Mouse (Mus musculus) cerebellum, postnatal 36 days (tissue): ENCODE results near the gene Gpx4.

ENCODE experiments used
- DNase-seq, 2 experiments: peaks; one replicate each; pipeline ENCODE4 v3.0.0; 2021 to 2022; ENCODE audit warnings: mixed read lengths in 2 of 2

The Gpx4 gene

DNA sequence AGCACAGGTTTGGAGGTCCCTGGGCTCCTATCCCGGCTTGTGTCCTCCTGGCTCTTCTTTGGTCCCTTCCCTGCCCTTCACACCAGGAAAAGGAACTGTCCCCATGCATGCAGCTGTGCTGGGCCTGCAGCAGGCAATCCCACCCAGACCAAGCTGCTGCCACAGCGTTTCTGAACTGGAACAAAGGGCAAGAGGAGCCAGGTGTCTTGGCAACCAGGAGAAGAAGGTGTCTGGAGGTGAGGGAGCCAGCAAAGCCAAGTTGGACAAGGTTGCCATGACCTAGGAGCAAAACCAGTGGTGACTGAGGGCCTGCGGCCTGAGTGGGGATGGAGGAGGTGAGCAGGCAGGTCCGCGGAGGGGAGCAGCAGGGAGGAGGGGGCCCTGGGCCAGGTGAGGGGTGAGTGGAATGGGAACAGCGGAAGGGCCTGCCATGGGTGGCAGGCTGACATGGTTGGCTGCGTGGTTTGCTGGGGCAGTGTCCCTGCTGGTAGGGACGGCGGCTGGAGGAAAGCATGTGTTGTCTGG, at the start of gene Gpx4:
Gpx4 (plus strand) TSS at position 126 of the 525 bp plus-strand sequence.
- no peak for DNase-seq

DNA sequence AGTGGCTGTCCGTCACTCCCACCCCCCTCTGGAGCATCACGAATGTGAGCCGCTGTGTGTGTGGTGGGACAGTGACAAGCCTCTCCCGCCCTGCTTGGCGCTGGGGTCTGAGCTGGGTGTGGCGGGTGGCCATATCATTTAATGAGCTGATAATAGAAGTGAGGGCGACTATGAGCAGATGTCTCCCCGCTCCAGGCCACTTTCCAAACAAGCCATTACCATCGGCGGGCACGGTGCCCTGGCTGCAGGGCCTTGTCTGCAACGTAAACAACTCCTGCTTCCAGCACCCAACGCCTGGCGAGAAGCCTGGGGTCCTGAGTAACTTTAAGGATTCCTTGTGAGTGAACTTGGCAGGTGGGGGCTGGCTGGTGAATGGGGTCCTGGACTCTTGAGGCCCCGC, 49.1 kb upstream of the Gpx4 start:
- DNase-seq: peak; percentile 62 to 70

DNA sequence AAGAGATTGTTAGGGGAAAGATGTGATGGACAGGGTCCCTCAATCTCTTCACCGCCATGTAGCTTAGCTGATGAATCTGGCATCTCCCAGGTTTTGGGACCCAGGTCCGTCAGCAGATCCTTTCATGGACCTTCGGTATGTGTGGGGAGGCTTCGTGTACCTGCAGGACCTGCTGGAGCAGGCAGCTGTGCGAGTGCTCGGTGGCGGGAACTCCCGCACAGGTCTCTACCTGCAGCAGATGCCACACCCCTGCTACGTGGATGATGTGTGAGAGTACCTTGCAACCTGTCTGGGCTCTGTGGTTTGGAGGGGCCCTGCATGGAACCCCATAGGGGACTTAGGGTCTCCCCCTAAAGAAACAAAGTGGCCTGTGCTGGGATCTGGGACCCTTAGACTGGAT, 45.0 kb upstream of the Gpx4 start:
- DNase-seq: no peak

DNA sequence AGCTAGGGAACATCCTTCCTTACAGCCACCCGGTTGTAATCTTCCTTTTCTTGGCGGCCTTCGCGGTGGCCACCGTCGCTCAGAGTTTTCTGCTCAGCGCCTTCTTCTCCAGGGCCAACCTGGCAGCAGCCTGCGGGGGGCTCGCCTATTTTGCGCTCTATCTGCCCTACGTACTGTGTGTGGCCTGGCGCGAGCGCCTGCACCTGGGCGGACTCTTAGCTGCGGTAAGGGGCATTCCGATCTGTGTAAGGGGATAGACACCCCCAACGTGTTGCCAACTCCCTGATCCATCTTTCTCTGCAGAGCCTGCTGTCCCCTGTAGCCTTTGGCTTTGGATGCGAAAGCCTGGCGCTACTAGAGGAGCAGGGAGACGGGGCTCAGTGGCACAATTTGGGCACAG, 44.1 kb upstream of the Gpx4 start:
- DNase-seq: peak in 1 of 2 experiments; percentile 11

DNA sequence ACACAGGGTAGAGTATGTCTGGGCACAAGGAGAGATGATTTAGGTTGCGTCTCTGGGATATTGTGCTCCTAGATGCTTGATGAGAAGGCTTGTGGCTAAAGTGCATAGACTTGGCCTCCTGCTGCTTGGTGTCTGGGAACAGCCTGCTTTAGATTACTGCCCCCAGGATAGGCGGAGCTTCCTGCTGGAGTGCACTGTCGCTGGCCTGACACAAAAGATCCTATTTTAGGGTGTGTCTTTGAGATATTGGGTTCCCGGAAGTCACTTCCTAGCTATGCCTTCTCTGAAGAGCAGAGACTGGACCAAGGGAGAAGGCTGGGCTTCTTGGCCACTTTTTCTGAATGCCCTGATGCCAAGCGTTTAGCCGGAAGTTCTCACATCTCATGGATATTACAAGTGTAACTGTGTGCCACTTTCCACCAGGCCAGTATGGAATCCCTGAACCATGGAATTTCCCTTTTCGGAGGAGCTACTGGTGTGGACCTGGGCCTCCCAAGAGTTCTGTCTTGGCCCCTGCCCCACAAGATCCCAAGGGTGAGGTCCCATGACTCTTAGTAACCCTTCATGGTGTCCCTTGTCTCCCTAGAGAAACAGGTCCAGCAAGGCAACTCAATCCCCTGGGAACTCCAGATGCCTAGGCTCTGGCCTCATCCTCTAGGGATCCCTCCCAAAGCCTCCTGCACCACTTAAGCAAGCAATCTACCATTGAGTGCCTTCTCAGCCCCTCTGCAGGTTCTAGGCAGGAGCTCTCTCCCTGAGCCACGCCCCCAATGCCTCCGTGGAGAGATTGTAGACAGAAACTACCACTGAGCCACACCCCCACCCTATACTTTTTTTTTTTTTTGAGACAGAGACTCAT, 43.4 kb upstream of the Gpx4 start:
- DNase-seq: no peak

DNA sequence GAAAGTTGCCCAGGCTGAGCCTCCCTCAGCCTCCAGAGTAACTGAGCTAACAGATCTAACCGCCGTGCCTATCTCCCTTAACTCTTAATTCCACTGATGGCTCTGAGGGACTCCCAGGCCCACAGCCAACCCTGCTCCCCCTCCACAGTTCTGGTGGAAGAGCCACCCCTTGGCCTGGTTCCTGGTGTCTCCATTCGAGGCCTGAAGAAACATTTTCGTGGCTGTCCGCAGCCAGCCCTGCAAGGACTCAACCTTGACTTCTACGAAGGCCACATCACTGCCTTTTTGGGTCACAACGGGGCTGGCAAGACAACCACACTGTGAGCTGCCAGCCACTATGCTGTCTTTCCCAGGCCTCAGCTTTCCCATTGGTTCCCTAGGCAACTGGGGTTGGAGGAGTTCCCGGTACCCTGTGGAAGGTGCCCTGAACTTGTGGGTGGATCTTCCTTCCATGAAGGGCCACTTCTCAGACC, 42.7 kb upstream of the Gpx4 start:
- no peak for DNase-seq

DNA sequence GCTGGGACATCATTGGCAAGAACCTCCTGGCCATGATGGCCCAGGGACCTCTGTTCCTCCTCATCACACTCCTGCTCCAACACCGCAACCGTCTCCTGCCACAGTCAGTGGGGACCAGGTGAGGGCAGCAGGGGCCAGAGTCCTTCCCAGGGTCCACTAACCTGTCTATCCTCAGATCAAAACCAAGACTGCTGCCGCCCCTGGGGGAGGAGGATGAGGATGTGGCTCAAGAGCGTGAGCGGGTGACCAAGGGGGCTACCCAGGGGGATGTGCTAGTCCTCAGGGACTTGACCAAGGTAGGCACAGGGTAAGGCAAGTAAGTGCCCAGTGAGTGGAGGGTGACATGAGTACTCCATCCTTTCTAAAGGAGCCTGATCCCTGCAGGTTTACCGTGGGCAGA, 35.2 kb upstream of the Gpx4 start:
- peak in 1 of 2 experiments; percentile 5 for DNase-seq

DNA sequence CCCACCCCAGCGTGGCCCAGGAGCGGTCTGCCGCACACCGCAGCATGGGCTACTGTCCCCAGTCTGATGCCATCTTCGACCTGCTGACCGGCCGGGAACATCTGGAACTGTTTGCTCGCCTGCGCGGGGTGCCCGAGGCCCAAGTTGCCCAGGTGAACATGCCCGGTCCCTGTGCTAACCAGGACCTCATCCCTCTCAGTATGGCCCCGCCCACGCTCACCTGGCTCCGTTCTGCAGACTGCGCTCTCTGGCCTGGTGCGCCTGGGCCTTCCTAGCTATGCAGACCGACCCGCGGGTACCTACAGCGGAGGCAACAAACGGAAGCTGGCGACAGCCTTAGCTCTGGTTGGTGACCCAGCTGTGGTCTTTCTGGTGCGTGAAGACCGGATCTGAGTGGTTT, 33.4 kb upstream of the Gpx4 start:
- peak in 1 of 2 experiments; percentile 6 for DNase-seq

DNA sequence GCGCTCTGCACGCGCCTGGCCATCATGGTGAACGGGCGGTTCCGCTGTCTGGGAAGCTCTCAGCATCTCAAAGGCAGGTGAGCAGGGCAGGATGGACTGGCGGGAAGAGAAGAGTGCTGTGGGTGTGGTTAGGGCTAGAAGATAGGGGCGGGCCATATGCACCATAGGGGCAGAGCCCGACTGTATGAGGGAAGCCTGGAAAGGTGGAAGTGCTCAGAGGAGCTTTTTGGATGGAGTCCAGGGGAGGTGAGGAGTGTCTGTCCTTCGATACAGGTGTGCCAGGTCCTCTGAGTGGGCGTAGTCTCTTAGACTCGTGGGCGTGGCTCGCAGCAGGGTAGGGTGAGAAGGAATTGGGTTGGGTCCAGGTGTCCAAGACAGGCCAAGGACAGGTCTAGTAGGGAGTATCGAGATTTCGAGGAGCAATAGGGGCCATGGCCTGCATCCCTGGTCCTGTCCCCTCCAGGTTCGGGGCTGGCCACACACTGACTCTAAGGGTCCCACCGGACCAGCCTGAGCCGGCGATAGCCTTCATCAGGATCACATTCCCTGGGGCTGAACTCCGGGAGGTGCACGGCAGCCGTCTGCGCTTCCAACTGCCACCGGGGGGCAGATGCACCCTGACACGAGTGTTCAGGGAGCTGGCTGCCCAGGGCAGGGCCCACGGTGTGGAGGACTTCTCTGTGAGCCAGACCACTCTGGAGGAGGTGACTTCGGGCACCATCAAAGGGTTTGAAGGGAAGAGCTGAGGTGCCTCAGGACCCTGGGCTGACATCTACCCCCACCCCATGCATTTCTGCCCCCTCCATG, 32.3 kb upstream of the Gpx4 start:
- peak in 1 of 2 experiments; percentile 5 for DNase-seq

DNA sequence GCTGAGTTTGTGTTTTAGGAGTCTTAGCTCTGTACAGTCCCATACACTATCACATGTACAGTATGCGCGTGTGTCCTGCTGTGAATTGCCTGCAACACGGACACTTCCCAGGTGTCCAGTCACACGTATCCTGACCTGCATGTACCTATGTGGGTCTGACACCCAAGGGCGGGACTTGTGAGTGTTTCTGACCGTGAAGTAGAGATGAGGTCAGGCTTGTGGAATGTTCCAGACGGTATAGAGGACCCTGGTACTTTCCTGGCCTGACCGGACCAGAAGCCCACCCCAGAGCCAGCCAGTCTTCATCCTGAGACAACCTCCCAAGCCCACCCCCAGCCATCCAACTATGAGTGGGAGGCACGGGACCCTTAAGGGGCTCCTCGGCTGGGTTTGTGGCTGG, 31.4 kb upstream of the Gpx4 start:
- DNase-seq: no peak

DNA sequence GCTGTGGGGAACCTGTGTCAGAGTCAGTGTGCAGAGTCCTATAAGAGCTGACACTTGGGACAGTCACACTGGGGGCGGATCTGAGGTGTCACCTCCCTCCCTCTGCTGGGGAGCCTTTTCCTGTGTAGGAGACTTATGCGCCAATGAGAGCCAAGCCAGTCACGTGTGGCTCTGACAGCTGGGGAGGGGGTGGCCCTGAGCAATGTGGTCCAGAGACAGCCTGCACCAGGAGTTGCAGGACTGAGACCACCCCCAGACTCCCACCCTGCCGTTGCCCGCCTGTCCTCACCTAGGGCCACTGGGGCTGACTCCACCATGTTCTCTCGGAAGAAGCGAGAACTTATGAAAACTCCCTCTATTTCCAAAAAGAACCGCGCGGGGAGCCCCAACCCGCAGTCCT, 30.5 kb upstream of the Gpx4 start, which contains the start of gene Arhgap45:
Arhgap45 (plus strand) TSS at position 143 of the 400 bp plus-strand sequence.
- no peak for DNase-seq

DNA sequence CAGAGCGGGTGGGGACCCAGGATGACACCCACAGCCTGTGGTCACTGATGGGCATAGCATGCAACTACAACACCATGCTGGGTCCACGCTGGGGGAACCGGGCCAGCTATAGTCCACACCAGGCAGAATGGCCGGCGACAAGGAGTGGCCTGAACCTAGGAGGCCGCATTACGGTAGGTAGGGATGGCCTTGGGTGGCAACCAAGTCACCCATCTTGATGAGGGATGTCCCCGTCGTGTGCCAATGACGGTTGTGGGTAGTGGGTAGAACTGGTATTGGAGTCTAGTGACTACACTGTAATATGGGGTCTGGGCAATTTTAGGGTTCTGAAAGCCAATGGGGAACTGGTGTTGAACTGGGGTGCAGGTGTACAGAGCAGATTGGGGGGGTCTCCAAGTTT, 30.0 kb upstream of the Gpx4 start:
- no peak for DNase-seq

DNA sequence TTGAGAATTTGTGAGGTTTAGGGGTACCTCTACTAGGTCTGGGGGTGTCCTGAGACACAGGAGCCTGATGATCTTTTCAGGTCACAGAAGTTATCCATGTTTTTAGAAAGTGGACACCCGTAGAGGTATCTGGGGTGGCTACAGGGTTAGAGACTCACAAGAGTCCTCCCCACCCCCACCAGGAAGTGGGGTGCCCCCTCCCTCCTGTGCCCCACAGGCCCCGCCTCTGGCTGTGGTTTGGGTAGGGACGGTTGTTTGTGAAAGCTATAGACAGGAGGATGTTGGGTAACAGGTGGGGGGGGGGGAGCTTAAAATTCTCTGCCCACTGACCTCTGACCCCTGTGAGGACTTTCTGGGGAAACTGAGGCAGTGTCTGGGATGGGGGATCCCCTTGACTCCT, 29.6 kb upstream of the Gpx4 start:
- DNase-seq: no peak

DNA sequence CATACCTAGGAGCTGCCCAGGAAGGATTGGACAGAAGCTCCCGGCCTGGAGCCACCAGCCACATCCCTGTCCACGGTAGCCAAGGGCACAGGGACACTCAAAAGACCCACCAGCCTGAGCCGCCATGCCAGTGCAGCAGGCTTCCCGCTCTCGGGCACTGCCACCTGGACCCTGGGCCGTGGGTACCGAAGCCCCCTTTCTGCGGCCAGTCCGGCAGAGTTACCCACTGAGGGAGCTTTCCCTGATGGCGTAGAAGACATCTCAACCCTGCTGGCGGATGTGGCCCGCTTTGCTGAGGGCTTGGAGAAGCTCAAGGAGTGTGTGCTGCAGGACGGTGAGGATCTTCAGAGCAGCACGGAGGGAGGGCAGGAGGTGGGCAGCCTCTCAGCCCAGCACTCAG, 29.2 kb upstream of the Gpx4 start:
- no peak for DNase-seq

DNA sequence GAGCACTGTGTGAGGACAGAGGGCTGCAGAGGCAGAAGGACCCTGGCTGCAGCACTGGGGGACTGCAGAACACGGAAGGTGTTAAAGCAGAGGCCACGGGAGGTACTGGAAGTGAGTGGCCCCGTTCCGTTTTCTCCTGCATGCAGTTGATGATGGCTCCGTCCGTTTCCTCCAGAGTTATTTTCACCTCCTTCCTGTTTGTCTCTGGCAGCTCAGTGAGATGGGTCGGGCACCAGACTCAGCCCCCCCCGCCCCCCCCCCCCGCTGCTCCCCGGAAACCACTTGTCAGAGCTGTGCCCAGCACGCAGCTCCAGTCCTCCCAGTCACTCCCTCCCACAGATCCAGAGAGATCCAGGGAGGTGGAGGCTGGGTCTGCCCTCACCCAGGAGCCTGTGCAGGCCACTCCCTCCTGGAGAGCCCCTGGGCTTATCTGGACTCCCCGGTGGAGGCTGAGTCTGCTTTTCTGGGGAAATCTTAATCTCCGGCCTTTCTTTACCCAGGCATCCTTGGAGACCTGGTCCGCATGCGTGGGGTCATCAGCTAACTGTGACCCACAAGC, 28.1 kb upstream of the Gpx4 start:
- no peak for DNase-seq

DNA sequence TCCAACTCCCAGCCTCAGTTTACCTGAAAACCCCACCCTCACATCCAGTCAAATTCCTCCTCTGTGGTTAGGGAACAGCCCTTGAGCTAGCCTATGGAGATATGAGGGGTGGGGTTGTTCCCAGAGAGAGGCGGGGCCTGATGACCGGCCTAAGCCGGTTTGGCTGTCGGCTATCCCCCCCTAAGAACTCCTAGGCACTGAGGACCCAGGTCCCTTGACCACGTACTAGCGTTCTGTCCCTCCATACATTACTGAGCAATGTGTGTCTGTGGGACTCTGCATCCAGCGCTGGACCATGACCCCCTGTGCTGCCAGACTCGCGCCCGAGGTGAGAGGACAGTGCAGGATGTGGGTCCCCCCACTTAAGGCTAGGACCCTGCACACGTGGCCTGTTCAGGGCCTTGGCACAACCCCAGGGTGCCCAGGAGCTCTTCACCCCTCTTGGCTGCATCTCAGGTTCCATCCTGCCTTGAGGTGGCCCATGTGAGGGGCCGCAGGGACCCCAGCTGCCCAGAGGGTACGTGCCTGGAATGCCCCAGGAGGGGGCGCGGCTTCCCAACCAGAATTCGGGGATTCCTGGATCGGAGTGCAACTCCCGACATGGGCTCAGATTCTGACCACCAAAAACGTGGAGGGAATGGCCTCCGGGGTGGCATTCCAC, 27.4 kb upstream of the Gpx4 start:
- no peak for DNase-seq

DNA sequence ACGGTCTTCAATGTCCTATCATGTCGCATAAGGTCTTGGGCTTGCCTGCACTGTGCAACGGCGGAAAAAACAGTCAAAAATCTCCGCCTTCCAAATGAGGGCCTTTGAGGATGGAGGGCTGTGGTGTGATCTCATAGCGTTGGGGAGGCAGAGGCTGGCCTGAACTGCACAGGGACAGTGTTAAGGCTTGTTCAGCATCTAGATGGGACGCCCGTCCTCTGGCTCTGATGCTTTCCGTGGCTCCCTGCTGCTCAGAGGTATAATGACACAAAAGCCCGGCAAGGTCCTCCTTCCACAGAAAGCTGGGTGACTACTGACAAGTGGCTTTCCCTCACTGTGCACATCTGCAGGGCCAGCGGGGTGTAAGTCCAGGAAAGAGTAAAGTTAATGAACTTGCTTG, 26.8 kb upstream of the Gpx4 start:
- no peak for DNase-seq

DNA sequence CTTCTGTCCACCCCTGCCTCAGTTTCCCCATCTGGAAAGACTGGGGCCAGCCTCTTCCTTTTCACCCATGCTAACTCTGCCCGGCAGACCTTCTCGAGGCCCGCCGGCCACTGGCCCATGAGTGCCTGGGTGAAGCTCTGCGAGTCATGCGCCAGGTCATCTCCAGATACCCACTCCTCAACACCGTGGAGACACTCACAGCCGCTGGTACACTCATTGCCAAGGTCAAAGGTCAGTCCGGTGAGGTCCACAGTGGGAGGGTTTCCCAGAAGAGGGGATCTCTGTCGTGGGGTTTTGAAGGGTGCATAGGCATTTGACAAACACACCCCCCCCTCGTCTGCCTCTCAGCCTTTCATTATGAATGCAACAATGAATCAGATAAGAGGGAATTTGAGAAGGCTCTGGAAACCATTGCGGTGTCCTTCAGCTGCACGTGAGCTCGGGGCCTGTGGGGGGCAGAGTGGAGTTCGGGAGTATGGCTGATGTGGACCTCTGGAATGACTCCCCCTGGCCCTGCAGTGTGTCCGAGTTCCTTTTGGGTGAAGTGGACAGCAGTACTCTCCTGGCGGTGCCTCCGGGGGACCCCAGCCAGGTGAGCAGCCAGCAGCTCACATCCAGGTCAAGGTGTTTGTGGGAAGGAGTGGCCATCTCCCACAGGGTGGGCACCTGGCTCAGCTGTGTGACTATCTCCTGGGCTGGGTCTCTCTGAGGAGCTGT, 26.2 kb upstream of the Gpx4 start:
- DNase-seq: no peak

DNA sequence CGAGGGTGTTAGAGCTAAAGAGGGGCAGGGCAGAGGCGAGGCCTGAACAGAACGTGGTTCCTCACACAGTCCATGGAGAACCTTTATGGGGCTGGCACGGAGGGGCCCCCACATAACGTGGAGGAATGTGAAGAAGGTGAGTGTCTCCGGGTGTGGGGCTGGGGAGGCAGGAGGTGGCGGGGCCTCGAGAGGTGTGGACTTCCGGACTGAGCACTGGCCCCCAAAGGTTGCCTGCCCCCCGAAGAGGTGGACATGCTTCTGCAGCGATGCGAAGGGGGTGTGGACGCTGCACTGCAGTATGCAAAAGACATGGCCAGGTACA, 25.7 kb upstream of the Gpx4 start:
- DNase-seq: no peak

DNA sequence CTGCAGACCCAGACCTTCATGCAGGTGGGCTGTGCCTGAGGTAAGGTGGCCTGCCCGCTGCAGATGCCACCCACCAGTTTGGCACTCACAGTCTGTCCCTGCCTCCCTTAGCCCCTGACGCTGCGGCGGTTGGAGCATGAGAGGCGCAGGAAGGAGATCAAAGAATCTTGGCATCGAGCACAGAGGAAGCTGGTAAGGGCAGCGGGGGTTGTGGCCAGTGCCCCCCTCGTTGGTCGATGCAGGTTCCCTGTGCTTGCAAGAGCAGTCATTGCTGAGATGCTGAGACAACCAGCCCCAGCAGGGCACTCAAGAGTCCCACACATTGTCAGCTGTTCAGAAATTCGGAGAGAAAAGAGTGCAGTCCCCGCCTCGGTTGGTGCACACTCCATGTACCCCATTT, 24.8 kb upstream of the Gpx4 start:
- no peak for DNase-seq

DNA sequence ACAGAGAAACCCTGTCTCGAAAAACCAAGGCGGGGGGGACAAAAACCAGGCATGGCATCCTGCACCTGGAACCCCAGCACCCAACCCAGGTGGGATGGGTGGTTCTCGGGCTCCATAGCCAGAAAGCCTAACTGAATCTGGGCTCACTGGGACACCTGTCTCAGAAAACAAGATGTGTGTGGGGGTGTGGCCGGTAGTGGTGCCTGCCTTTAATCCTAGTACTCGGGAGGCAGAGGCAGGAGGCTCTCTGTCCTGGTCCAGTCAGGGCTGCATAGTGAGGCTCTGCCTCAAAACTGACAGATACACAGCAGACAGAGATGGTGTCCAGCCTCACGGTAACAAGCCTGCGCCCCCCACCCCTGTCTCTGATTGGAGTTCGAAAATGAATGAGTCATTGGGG, 24.2 kb upstream of the Gpx4 start:
- DNase-seq: no peak

DNA sequence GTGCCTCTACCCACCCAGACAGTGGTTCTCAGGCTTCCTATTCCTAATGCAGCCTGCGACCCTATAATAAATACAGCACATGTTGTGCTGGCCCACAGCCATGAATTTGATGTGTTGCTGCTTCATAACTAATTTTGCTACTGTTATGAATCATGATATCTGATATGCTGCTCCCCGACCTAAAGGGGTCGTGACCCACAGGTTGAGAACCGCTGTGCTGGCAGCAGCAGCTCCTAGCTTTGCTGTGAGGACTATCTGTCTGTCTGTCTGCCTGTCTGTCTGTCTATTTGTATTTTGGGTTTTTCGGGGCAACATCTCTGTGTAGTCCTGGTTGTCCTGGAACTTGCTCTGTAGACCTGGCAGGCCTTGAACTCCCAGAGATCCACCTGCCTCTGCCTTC, 23.2 kb upstream of the Gpx4 start:
- DNase-seq: no peak
